Mouse (Mus musculus) embryonic fibroblast, embryonic 13.5 days (primary cell): Measurements from ENCODE around the gene Fam25c.

ENCODE experiments used
- CTCF ChIP-seq: IDR thresholded peaks from 2 replicates; pipeline ENCODE4 v1.5.1; 2011; ENCODE audit warnings: mild to moderate bottlenecking, control low read depth, low read length, moderate library complexity, borderline replicate concordance; ENCODE audit not compliant: insufficient read depth
- POLR2A ChIP-seq: IDR thresholded peaks from 2 replicates; pipeline ENCODE4 v1.6.1; 2011; ENCODE audit warnings: low read depth, mild to moderate bottlenecking, control low read depth, low read length, moderate library complexity

DNA sequence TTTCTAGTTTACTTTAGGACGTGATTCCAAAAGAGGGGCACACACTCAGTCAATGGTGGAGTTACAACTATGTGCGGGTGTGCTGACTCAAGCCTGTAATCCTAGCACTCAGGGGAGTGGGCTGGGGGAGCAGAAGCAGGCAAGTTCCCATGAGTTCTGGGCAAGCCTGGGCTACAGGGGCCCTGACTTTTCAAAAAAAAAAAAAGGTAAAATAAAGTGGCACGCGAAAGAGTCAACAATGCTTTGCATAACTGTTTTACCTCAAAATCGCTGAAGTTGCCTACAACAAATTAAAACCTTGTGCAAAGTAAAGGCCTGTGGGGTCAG, 45.4 kb downstream of the Fam25c start:
- TF ChIP-seq CTCF = no peak
- TF ChIP-seq POLR2A = no peak
